Mouse (Mus musculus) ZHBTc4 (cell line): ENCODE measurements at regions not wholly inside any gene's neighbourhood (a gene's known extent, or its start where the extent isn't known, plus 50 kb on each side); places are given as distances from the start of the nearest gene placed in this dataset.

Source experiments
- DNase-seq: peaks from one replicate; pipeline ENCODE4 v3.0.0-alpha.2; 2011; ENCODE audit warnings: low read depth, low spot score

DNA sequence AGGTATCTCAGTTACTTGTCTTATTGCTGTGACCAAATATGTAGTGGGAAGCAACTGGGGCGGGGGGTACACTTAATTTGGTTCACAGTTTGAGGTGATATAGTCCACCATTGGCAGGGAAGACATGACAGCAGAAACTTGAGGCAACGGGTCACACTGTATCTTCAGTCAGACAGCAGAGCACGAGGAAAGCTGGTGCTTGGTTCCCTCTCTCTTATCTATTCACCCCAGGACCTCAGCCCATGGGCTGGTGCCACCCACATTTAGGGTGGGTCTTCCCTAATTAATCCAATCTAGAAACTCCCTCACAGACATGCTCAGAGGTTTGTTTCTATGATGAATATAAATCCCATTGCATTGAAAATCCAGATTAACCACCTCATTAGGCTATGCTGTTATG is 56.5 kb downstream of the Otud1 start:
- DNase-seq: no peak

DNA sequence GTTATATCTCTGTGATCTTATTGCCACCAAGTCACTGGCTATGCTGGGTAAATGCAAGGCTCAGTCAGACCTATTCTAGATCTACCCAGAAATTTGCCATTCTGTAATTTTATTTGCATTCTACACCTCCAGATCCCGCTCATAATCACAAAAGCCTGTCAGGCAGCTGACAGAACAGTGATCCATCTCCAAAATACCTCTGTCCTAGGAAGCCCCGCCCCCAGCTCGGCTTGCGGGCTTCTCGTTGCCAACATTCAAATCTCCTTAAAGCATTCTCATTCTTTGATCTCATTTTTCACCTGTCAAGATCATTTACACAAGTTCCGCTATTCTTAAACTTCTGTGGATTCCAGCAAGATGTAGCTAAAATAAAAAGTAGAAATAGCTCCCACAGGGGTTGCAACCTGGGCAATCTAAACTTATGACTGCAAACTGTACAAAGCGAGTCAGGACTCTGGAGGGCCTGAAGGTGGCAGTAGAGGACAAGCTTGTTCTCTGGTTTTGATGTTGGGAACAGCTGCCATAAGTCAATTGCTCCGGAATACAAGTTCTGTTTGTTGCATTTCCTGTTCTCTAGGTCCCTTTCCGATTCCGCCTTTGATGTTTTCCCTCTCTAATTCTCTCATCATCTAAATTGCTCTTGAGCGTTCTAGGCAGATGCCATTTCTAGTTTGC is 58.1 kb downstream of the Otud1 start:
- DNase-seq: peak; percentile 85

DNA sequence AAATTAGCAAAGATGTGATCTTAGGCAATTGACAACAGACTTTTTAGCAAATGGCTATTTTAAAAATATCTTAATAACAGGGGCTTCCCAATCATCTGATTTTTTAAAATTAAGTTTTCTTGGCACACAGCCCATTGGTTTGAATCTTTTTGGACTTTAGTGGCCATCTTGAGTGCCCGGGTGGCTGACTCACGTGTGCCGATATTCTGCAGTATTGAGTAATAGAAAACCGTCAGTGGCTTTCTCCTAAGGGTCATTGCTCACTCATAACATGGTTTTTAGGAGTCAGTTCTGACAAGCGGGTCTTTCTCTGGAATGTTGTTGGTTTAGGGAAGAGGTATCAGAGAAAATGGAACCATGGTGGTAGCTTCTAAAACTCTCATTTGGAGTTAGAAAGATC is 58.8 kb downstream of the Otud1 start:
- DNase-seq: no peak

DNA sequence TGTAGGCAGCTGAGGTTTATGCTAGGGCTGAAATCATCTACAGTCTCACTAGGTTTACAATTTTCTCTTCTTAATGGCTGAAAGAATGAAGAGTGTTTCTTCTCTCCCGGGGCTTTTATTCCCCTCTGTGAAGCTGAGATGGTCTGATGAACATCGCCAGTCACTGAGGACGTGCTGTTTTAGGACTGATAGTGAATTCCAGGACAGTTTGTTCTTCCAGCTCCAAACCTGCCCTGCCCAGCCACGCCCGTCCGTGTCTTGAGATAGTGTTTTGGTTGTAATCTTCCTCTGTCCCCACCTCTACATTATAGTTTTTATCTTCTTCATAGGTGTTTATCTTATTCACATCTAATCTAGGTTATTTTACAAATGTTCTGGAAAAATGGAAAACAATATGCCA is 68.5 kb downstream of the Otud1 start:
- DNase-seq: no peak

DNA sequence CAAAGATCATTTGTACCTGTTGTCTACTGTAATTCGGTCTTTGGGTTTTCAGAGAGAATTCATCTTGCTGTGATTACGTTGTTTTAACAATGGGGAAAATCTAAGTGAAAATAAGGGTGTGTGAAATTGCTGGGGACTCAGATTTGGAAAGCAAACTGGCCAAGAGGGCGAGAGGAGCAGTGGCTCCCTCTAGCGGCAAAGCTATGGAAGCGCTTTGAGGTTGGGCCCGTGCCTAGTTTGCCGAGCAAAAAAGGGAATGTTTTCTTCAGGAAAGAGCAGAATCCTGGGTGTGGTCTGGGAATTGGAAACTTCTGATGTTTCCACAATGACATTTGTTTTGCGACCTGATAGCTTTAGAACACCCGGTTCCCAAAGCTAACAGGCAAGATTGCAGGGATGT is 69.4 kb downstream of the Otud1 start:
- DNase-seq: peak; percentile 43

DNA sequence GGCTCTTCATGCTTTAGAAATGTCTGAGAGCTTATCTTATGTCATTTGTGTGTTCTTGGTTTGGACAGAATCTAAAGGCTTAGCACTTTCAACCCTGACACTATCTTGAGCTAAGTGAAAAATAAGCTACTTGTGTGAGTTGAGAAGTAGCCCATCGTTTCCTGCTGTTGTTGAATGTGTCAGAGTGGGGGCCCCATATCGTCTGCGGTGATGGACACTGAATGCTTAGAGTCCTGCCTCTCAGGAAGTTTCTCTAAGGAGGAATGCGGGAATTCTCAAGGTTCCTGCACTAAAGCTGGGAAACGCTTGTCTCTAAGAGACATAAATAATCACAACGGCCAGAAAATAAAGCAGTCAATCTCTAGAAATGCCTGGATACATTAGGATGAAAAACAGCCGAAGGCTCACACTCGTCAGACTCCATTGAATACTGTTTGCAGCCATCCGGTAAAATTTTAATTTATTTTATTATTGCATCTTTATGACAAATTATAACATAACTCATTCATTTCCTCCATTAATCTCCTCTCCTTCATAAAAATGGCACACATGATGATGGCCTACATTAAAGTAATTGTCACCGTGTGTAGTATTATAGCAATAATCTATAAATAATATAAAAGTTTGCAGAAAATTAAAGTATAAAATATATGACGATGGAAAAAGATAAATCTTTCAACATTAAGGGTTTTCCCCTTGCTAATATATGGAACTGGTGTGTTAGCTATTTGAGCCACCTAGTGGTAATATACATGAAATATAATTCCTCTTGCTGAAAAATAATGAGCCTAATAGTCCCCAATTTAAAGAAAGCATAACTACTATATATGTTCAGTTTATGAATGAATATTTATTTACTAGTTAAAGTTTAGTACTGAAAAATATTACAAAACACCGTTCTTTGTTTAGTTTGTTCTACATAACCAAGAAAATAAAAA is 75.6 kb downstream of the Otud1 start:
- DNase-seq: no peak

DNA sequence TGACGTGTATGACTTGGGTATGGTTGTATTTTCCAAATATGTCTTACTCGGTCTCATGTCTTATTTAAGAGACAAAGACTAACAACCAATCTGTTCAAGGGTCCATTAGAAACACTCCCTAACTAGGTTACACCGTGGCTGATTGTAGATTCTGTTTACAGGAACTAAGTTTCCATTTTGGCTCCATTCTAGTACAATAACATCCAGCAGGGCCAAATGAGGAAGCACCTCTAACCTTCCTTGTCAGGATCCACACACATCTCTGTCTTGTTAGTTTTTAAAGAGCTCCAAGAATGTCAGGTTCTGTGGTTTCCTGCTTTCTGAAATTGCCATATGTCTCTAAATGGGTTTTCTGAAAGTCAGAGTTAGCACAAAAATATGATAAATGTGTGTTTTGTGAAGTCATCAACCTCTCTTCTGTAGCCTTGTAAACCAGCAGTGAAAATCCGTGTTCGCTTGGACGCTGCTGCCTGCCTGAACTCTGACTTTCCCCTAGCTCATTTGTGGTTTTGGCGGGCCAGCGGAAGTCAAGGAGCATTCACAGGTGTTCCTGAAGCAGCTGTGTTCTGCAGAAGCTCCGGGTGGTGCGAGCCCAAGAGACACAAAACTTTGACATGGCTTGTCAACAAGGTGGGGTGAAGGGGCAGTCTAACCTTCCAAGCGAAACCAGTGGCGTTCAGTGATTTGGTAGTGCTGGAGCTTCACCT is 76.8 kb downstream of the Otud1 start:
- DNase-seq: no peak

DNA sequence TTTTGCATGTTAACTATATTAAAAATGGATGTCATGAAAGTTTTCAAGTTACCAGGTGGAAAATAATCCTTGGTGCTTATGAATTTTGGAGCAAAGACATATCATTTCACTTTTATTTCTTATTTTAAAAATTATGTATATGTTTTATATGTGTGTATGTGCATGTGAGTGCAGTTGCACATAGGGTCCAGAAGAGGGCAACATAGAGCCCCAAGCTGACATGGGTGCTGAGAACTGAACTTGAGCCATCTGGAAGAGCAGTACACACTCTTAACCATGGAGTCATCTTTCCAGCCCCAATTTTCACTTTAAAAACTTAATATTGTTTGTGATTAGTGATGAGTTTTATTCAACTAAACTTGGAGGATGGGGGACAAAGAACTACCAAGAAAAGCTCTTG is 84.0 kb downstream of the Otud1 start:
- DNase-seq: peak; percentile 26

DNA sequence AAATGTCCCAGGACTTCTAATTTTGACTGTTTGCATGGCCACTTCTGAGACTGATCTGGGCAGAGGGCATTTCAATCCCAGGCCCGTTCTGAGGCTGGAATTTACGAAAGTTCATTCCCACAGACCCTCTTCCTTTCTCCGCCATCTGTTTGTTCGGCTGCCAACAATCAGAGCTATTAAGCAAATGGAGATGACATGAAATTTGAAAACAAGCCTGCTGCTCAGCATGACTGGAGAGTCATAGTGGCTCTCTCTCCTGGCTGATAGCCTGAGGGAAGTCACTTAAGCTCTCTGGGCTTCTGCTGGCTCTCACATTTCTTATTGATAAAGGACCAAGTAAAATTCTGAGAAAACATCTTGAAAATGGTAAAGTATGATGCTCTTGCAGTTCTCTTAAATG is 85.9 kb downstream of the Otud1 start:
- no peak for DNase-seq

DNA sequence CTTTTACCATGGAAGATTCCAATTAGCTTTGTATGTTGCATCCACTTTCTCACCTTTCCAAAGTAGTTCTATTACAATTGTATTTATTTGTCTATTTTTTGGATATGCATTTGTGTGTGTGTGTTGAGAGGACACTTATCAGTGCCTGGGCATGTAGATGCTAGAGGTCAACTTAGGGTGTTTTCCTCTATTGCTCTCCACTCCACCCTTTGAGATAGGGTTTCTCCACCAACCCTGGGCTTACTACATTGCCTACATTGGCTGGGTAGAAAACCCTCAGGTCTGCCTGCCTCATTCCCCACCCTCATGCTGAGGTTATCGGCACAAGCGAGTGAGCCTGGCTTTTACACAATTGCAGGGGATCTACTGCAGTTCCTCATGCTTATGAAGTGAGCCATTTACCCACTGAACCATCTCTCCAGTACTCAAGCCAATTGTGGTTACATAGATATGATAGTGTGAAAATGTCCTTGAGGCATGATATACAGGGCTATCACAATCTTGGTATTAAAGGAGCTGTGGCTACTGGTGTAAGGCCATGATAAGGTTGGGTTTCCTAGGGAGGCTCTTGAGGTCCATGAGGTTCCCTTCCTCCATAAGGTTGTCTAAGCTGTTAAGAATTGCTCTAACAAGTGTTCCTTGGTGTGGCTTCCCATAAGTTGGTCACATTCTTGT is 87.6 kb downstream of the Otud1 start:
- no peak for DNase-seq

DNA sequence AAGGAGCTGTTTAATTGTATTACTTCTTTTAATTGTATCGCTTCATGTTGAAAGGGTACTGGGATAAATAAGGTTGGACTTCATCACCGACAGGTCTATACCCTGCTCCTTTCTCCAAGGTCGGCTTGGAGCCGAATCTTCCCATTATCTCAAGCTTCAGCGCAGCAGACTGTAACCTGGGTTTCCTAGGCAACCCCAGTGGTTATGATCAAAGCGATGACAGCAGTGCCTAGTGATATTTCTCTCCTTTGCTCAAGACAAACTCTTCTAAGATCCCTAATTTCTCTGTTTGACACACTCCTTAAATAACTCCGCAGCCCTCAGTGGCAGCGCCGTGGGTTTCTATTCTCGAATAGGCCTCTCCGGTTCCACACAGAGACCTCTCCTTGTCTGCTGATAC is 95.2 kb downstream of the Otud1 start:
- no peak for DNase-seq

DNA sequence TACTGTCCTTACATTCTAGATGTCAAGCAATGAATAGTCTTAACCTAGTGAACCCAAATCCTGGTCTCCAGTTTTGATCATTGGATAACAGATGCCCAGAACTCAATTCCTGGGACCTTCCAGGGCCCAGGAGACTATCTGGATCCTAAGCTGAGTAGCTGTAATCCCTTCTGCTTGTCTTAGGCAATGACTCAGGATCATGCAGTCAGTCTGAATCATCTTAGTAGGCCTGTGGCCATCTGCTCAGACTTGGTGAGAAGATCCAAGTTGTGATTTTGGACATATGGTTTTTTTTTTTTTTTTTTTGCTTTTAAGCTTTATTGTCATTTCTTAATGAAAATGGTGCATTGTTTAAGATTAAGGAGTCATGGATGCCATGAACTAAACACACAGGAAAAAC is 95.9 kb downstream of the Otud1 start:
- DNase-seq: no peak

DNA sequence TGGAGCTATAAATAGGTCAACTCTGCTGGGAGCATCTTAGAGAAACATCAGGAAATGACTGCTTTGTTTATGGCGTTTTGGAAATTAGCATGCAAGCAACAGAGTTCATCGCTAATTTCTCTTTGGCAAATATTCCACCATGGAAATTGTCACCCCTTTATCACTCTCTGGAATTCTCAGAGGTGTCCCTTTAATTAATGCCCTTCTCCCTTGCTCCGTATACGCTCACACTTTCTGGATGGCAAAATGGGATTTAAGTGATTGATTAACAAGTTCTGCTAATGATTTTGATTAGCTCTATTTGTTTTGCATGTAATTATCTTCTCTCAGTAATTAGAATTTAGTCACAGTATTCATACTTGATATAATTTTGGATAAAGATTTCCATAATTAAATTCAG is 100.4 kb downstream of the Otud1 start:
- DNase-seq: no peak

DNA sequence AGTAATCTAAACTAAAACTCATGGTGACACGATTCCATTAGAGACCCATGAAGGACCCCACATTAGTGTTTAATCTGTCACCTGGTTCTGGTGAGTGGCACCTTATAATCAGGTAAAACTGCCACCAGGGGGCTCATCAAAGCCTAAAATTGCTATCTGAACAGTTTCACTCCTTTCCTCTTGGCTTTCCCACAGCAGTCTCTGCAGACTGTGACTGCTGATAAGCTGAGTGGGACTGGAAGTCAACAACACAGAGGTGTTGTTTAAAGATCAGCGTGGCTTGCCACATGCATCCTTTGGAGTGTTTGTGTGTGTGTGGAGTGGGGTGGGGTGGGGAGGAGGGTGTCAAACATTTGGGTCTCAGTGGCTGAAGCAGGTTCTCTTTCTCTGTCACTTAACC is 101.6 kb downstream of the Otud1 start:
- peak; percentile 22 for DNase-seq

DNA sequence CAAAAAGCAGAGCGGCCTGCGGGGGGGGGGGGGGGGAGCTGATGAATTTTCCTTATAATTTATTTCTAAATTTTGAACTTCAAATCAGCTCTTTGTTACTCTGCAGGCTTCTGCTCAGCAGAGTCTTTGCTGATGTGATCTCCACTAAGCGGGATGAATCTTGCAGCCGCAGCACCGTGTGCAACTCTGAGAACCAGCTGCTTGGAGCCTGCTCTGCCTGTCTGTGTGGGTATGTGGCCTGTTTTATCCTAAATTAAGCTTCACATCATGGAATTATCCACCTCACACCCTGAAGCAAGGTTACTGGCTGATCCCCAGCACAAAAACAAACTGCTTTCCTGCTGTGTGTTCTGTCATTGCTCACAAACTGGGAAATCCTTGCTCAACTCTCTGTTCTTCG is 102.0 kb downstream of the Otud1 start:
- DNase-seq: no peak

DNA sequence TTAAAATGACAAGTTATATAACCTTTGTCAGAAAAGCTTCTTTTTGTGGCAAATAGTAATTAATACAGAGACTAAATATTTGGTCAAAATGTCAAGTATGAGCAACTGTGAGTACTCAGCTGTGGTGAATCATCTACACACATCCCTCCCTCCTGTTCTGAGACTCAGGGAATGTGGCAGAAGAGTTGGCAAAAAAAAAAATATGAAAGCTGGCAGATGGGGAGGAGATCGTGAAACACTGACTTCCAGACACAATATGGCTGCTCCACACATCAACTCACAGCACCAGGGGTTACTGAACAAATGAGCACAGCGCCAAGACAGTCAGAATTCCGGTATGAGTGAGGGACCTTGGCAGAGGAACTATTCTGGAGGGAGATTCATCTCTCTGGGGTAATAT is 105.4 kb downstream of the Otud1 start:
- no peak for DNase-seq

DNA sequence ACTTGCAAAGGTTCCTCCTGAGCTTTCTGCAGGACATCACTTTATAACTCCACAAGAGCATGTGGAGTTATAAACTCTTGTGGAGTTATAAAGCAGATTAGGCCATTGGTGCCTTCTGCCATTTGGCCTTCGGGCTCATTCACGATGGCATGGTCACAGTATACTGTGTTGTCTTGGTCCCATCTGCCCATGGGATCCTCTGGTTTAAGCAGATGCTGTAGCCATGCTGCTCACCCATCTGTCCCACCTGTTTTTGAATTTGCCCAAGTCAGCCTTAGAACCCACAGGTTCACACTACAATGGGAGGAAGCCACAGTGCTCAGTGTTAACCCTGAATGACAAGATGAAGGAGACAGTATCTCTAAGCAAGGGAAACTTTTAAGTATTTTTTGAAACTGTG is 124.7 kb upstream of the Etl4 start:
- DNase-seq: no peak

DNA sequence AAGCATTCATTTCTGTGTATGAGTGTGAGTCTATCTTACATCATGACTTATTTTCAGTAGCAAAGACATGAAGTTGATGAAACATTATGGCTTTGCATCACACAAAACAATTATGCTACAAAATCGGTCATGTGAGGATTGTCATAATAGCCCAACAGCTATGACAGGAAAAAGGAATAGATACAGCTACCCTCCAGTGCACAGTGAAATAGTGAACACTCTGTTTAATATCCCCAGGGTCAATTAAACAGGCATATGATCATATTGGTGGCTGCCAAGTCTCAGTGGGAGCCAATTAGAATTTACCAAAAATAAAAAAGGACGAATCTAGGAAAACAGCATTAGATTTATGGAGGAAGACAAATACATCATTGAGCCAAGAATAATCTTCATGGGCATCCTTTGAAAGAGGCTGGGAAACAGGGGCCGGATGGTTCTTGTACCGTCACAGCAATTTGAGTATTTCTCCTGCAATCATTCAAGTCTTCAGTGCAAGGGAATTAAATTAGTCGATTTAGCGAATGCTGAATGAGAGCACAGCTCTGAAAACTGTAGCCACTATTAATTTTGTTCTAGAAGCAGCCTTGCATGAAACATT is 123.8 kb upstream of the Etl4 start:
- DNase-seq: no peak

DNA sequence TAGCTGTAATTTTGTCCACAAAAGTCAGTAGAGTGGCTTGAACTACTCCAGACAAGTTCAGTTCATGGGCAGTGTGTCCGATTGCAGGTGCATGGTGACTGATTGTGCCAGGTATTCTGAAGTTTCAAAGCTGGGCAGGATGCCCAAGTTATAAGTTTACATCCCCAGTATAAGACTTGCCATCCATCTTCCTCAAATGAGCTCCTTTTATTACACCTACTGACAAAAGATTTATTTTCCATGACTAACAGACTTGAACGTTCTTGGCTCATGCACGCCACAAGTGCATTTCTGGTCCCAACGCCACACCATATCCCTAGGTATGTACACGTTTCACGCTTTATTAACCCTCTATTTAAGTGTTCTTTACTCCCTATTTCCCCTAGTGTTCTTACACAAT is 117.4 kb upstream of the Etl4 start:
- DNase-seq: no peak

DNA sequence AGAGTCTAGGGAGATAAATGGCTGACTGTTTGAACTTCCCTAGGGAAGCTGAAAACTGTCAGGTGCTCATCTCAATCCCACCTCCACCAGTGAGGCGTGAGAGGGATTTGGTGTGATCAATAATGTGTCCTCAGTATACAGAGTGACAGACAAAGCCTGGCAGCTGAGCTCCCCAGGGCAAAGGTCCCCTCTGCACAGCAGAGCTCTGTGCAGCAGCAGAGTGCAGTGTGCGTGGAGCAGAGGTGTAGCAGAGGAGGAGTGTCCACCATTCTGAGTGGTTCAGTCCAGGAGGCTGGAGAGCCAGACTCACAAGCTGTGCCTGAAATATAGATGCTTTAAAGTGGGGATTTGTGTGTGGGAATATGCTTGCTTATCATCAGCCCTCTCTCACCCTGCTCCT is 112.8 kb upstream of the Etl4 start:
- no peak for DNase-seq
